Mouse (Mus musculus): ENCODE measurements at regions not wholly inside any gene's neighbourhood (a gene's known extent, or its start where the extent isn't known, plus 50 kb on each side); places are given as distances from the start of the nearest gene placed in this dataset.
"Not testable (repeated sequence)": the region's sequence is repeated elsewhere in the genome, so short reads cannot be mapped to it uniquely, and the experiment has no call there.

DNA sequence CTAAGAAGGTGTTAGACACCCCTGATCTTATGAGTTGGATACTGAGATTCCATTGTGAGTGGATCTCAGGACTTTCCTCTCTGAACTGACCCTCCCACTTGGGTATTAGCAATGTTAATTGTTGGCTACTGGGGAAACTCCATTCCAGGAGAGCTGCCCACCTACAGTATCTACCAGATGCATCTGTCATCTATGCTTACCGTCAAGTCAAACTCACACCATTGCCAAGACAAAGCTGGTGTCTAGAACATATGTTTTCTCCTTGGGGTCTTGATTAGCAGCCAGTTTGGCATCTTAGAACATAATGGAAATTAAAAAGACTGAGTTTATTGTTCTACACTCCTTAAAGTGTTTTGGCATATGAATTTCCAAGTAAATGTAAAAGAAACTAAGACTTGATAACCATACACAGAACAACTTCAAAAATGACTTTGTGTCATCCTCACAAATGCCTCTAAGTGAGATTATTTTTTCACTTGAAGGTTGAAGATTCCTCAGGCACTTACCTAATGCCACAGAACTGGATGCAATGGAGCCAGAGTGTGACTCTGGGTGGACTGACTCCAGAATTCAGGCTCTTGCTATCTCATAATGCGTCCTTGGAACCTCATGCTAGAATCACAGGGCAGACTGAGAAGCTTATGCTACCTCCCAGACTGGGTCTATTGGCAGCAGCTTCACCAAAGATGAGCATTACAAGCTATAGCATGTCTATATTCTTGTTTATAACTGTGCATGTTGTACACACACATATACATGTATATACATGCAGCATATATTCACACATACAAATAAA, 107.5 kb upstream of the Rnf152 start:
- no peak for DNase-seq (ENCODE audit: low spot score in 2 of 2)

DNA sequence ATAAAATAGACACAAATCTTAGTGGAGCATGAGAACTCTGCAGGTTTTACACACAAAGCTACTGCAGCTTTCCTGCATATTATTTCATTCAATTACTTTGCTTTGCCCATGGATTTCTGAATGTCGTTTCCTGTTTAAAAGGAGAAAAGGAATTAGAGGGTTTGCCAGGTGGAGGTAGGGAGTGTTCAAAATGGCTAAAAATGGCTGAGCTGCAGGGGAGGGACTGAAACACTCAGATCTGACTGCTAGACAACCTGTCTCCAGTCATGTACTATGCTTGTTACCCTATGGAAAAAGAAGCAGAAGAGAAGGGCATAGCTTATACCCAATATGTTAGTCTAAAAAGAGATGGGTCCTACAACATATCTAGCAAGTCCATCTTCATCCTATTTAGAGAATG, 106.2 kb upstream of the Rnf152 start:
- no peak for DNase-seq (ENCODE audit: low spot score in 2 of 2)

DNA sequence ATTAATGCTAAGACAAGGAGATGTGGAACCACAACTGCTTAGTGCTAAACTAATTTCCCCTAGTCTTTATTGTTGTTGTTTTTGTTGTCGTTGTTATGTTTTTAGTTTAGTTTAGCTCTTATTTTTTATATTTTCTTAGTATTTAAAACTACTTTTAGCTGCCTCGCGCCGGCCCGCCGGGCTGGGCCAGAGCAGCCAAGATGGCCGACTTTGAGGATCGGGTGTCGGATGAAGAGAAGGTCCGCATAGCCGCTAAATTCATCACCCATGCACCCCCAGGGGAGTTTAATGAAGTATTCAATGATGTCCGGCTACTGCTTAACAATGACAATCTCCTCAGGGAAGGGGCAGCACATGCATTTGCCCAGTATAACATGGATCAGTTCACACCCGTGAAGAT, 99.3 kb upstream of the Rnf152 start:
- not testable (repeated sequence) for DNase-seq (ENCODE audit: low spot score in 2 of 2)

DNA sequence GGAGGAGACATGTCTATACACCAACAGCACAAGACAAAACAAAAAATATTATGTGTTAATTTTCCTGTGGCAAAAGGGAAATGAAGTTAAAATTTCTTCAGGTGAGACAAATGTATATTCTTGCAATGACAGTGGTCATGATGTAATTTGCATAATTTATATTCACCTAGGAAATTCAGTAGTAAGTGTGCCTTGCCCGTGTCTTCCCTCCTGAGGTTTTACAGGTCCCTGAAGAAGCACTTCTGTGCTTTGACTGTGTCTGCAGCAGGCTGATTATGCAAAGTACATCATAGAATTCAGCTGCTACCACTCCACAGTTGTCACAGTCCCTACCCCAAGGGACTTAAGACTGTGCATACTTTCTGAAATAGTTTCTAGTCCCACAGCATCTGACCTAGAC, 98.2 kb upstream of the Rnf152 start:
- DNase-seq (ENCODE audit: low spot score in 2 of 2), result no peak

DNA sequence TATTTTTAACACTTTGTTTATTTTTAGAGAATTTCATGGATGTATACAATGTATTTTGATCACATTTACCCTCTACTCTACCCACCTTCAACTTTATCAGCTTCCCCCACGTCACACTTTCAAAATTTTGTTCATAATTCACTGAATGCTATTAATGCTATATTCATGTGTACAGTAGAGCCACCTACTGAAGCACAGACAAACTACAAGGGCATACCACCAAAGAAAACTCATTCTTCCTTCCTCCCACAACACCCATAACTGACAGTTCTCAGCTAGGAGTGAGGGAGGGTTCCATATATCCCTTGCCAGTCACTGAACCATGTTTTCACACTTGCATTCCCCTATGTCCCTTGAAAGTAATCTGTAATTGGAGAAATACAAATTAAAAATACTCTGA, 89.7 kb upstream of the Rnf152 start:
- no peak for DNase-seq (ENCODE audit: low spot score in 2 of 2)

DNA sequence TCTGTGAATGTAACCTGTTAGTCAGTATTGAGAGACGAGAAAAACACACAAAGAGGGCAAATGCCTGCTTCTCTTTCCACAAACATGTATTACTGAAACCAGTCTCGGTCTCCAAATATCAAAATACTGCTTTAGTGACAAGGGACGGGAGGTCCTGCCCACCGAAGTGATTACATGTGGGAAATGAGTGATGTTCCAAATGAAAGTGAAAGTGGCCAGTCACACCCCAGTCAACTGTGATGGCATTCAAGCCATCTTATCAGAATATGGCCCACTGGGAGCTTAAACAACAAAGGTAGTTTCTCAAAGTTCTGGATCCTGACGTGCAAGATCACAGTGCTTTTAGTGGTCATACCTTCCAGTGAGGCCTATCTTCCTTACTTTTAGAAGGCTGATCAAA, 87.0 kb upstream of the Rnf152 start:
- no peak for DNase-seq (ENCODE audit: low spot score in 2 of 2)

DNA sequence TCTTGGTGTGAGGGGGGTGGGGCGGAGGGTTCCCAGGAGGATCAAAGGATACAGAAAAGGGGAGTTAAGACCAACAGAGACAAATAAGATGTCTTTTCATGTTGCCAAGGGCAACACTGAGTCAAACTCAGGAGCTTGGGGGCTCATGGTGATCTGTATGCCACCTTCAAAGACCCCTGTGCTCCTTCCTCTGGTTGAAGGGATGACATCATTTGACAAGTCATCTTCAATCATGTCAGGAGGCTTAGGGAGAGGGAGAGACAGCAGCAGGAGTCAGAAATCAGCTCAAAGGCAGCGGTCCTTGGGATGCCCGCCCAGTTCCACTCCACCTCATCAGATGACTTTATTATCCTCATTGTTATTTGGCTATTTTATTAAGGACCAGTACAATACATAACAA, 83.8 kb upstream of the Rnf152 start:
- DNase-seq (ENCODE audit: low spot score in 2 of 2), result no peak

DNA sequence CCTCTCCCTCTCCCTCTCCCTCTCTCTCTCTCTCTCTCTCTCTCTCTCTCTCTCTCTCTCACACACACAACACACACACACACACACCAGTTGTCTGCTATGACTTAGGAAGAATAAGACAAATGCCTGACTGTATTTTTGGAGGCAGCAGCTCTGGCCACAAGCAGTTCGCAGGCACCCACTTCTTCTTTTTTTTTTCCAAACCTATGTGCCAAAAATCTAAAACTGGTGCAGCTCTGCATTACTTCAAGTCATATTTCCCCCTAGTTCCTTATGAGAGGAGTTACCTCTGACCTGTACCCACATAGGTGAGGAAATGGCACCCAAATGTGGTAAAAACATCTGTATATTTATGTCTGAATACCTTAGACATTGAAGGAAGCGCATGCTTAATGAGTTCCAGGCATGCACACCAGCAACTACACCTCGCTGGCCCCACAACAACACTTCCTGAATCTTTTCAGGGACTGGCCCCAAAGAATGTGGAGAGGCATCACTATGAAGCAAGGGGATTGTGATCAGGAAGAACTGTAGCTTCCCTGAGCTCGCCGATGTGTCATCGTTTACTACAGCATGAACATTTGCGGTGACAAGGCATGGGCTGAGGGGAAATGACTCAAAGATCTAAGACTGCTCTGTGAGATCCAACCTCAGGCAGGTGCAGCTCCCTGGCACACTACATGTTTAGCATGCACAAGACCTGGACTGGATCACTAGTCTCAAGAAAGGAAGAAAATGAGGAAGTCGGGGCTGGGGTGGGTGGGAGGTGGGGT, 78.3 kb upstream of the Rnf152 start:
- no peak for DNase-seq (ENCODE audit: low spot score in 2 of 2)

DNA sequence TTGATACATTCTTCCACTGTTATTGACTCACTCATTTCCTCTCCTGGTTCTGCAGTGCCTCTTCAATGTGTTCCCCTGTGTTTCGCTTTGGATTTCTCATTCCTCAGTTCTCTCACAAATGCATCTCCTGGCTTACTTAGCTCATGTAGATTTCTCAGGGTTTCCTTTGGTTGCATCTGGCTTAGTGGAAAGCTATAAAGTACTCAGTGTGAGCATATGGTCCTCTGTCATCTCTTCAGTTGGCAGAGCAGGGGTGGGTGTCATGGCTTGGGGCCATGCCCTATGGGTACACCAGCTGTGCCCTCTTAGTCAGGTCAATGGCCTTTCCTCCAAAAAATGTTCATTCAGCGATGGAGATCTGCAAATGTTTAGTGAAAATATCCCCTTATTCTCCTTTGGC, 77.4 kb upstream of the Rnf152 start:
- no peak for DNase-seq (ENCODE audit: low spot score in 2 of 2)

DNA sequence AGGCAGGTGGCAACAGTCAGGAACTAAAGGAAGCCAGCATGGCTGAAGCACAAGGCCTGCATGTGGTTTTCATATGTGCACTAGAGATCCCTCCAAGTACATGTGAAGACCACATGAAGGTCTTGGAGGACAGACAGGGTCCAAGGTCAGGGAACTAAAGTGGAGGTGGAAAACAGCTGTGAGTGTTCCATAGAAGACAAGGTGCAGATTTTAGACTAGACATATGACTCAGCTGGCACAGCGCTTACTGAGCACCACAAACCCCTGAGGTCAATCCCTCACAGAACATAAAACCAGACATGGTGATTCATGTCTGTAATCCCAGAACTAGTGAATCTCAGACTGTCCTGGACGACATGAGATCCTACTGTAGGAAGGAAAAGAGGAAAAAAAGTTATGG, 75.3 kb upstream of the Rnf152 start:
- no peak for DNase-seq (ENCODE audit: low spot score in 2 of 2)

DNA sequence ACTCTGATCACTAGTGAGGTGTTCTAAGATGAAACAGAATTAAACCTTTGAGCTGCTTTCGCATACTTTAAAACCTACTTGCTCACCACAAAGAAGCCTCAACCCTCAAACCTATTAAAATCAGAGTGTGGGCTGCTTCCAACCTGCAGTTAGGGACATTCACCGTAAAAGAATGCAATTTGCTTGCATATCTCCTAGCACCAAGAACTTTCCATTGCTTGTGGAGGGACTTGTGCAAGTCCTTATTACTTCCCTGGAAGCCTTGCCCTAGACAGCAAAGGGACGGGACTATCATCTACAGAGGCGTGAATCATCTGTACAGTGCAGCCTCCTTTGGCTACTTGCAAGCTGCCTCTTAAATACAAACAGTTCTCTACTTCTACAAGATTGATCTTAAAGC, 74.2 kb upstream of the Rnf152 start:
- no peak for DNase-seq (ENCODE audit: low spot score in 2 of 2)

DNA sequence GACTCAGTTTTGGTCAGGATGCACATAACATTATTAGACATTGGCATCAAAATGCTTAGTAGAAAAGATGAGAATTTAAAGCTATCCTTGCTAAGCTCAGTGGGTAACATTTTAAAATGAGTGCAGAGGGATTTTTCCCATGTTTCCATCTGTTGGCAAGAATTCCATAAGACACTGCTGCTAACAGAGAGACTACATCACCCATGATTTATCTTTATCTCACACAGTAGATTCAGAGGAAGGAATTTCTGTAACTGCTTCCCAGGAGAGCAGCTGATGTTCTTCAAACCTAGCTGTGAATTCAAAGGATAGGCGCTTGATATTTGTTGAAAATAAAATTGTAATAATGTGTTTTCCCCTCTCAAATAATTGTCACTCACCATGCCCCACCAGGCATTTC, 71.7 kb upstream of the Rnf152 start:
- no peak for DNase-seq (ENCODE audit: low spot score in 2 of 2)

DNA sequence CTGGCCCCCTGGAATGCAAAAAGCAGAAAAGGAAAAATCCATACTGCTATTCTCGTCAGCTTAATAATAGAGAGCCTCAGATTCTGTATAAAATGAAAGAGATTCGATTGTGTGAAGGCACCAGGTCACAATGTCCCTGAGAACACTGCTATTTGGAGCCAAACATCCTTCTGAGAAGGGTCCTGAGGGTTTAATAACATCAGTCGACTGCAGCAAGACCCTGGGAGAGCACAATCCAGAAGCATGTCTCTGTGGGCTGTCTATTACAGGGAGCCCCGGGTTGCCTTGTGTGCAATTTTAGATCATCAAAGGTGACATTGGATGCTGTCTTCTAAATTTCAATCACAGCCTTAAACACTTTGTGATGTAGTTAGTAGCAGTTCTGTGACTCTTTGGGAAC, 69.6 kb upstream of the Rnf152 start:
- no peak for DNase-seq (ENCODE audit: low spot score in 2 of 2)

DNA sequence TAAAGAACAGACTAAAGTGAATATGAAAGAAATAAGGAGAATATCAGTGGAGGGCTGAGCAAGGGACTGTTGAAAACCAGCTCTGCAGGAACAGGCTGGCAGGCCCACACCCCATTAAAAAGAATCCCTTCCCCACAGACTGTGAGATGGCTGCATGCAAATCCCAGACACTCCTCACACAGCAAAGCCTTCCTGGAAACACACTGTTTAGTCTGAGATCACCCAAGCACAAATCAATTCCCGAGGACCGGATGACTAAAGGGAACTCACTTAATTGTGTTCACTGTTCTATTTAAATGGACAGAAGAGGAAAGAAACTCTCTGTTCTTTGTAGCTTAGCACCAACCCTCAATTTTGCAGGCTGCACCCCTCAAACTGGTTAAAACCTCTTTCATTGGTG, 66.9 kb upstream of the Rnf152 start:
- no peak for DNase-seq (ENCODE audit: low spot score in 2 of 2)

DNA sequence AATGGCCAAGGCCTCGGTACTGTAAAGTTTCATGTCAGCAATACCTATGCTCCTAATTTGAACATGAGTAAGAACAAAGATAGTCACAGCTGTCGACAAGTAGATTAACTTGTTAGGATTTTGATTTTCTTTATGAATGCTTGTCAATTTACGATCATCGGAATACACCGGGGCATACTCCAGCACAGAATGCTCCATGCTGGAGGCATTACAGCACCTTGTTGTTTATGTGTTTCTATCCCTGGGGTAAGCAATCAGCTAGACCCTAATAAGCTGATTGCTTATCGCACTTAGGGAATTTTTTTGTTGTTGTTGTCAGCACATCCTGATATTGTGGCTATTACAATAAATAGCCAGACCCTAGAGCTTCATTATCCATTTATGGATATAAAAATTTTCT, 66.4 kb upstream of the Rnf152 start:
- no peak for DNase-seq (ENCODE audit: low spot score in 2 of 2)

DNA sequence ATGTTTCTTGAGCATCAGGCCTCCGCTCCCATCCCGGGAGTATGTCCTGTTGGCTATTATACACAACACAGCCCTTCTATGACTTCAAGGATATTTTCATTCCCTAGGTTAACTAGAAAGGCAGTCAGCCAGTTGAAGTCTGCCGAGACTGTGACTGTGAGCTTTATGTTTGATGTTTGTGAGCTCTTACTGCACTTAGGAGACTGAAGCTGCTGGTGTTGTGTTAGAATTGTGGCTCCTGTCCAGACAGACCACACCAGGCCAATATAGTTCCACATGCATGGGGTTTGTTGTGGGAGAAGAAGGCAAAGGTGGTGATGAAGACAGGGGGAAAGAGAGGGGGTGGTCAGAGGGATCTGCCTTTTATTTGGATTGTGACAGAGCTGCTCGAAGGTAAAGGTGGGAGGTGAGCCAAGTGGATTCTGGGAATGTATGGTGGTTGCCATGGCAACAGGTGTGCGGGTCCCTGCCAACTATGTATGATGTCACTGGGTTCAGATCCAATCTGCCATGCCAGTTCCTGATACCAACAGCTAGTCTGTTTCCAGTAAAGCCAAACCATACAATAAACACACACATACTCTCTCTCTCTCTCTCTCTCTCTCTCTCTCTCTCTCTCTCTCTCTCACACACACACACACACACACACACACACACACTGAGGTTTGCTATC, 64.0 kb upstream of the Rnf152 start:
- DNase-seq (ENCODE audit: low spot score in 2 of 2), result peak in 1 of 2 experiments; percentile 16

Data from right cerebral cortex, postnatal 36 days (tissue).